Mouse (Mus musculus) embryo, embryonic 11.5 days (tissue): ENCODE measurements around the gene Mta1.

Source experiments
- DNase-seq: peaks from one replicate; pipeline ENCODE4 v3.0.0-alpha.2; 2012; ENCODE audit warnings: low read depth, low spot score

Gene Mta1

GRCm38 (mm10) chr12:113185442-113186291, 87.6 kb downstream of the Mta1 start, which contains the start of gene Tmem121:
Tmem121 (plus strand) TSS chr12:113185930.
- no peak for DNase-seq

GRCm38 (mm10) chr12:113186326-113187010, 88.4 kb downstream of the Mta1 start:
- no peak for DNase-seq
